ENCODE assay signal across 26 mouse cellular contexts in the genomic region with DNA sequence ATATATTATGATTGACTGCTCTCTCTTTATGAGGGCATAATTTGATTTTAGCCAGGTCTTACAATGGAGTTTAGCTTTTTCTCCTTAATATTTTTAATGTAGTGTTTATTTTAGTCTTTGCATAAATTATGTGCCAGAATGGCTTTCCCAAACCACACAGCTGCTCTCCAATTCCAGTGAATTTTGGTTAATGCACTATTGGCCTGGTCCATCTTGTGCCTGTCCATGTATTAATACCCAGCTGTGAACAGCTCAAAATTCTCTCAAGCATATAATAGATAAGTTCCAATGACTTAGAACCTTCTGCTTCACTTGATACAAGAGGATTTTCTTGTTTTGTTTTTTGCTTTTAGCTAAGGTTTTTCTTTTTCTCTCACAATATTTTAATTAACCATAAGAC.
DNase-seq lines count a peak whose midpoint lies in the region; ATAC-seq and TF ChIP-seq lines count a peak whose summit lies in the region.
"Had no signal": no experiment of that assay in that cellular context is flagged by ENCODE, and none has a peak within 500 bp of the region (broad histone marks: within the 10 kb centered on the region; RNA-seq: fewer than 3 reads in every experiment).

No protein-coding gene starts in this region.

- H3K9me3 ChIP-seq in hindbrain, postnatal 0 days (ENCODE audit: low read length), result no peaks in the 10 kb centered on the region
- no peaks in the 10 kb centered on the region for H3K9me3 ChIP-seq in hindbrain, embryonic 13.5 days
- H3K9me3 ChIP-seq in neural tube, embryonic 11.5 days (ENCODE audit: control insufficient read depth, low read length), result no peaks in the 10 kb centered on the region
- H3K9me3 ChIP-seq: embryonic facial prominence, embryonic 10.5 days; embryonic facial prominence, embryonic 13.5 days; forebrain, embryonic 12.5 days; forebrain, embryonic 15.5 days; heart, embryonic 12.5 days; heart, embryonic 15.5 days; hindbrain, embryonic 10.5 days; intestine, embryonic 15.5 days had no signal

- H3K27me3 ChIP-seq in cerebellum, adult 2 months (ENCODE audit: control insufficient read depth, insufficient read depth, low read length), result no peaks in the 10 kb centered on the region
- H3K27me3 ChIP-seq in hindbrain, postnatal 0 days (ENCODE audit: insufficient read depth, low read length), result no peaks in the 10 kb centered on the region
- H3K27me3 ChIP-seq in hindbrain, embryonic 13.5 days, result no peaks in the 10 kb centered on the region
- no peaks in the 10 kb centered on the region for H3K27me3 ChIP-seq in neural tube, embryonic 11.5 days (ENCODE audit: control insufficient read depth, insufficient read depth, low read length)
- H3K27me3 ChIP-seq: embryonic facial prominence, embryonic 13.5 days; forebrain, embryonic 12.5 days; forebrain, embryonic 15.5 days; heart, embryonic 12.5 days; heart, embryonic 15.5 days; intestine, embryonic 15.5 days had no signal

- H3K4me2 ChIP-seq in hindbrain, postnatal 0 days (ENCODE audit: low read depth, low read length), result no peak overlapping the region
- no peak overlapping the region for H3K4me2 ChIP-seq in hindbrain, embryonic 13.5 days
- no peak overlapping the region for H3K4me2 ChIP-seq in neural tube, embryonic 11.5 days (ENCODE audit: low read depth)
- H3K4me2 ChIP-seq: embryonic facial prominence, embryonic 13.5 days; forebrain, embryonic 12.5 days; forebrain, embryonic 15.5 days; heart, embryonic 12.5 days; heart, embryonic 15.5 days; intestine, embryonic 15.5 days had no signal

- H3K4me3 ChIP-seq in cerebellum, adult 2 months (replicated peaks; ENCODE audit: insufficient read depth, low read depth, low read length), result no peak overlapping the region
- H3K4me3 ChIP-seq in hindbrain, postnatal 0 days (ENCODE audit: low read length), result no peak overlapping the region
- H3K4me3 ChIP-seq in hindbrain, embryonic 13.5 days, result no peak overlapping the region
- no peak overlapping the region for H3K4me3 ChIP-seq in neural tube, embryonic 11.5 days (ENCODE audit: low read depth, low read length)
- H3K4me3 ChIP-seq: embryonic facial prominence, embryonic 10.5 days; embryonic facial prominence, embryonic 13.5 days; erythroblast, embryonic 14.5 days; forebrain, embryonic 12.5 days; forebrain, embryonic 15.5 days; heart, embryonic 12.5 days; heart, embryonic 15.5 days; hindbrain, embryonic 10.5 days; intestine, embryonic 15.5 days had no signal

- no peak for TF ChIP-seq CTCF in cerebellum, adult 2 months (IDR thresholded peaks at IDR 0.05; ENCODE audit: borderline replicate concordance, insufficient read depth, low read depth, low read length)
- TF ChIP-seq CTCF in hindbrain, postnatal 0 days (IDR thresholded peaks at IDR 0.05; ENCODE audit: low read depth), result no peak

- DNase-seq in cerebellum, postnatal 10 days, result peak; percentile 19 to 28
- DNase-seq in cerebellum, adult 2 months, result no peak
- DNase-seq in hindbrain, postnatal 0 days (ENCODE audit: low spot score), result peak; percentile 59
- DNase-seq in neural tube, embryonic 11.5 days (ENCODE audit: low spot score), result no peak
- DNase-seq in neural tube, embryonic 10.5 days (ENCODE audit: extremely low spot score, low spot score), result no peak
- DNase-seq: adrenal gland, adult 8-10 months; adrenal gland, postnatal 25 days; cerebellum, adult 11-12 months; cerebellum, adult 9-10 months; cerebellum, postnatal 25 days; embryo, embryonic 11 days; gastrocnemius, postnatal 25 days; heart, adult 18-20 months; heart, postnatal 10 days; heart, postnatal 36 days had no signal

- no peak for TF ChIP-seq POLR2A in cerebellum, adult 2 months (IDR thresholded peaks at IDR 0.05; ENCODE audit: borderline replicate concordance, insufficient read depth, low read length)

- peak; percentile 70; the same call in 1 of the 2 replicates for ATAC-seq in hindbrain, postnatal 0 days
- ATAC-seq in hindbrain, embryonic 13.5 days (ENCODE audit: low FRiP score), result no peak
- ATAC-seq in neural tube, embryonic 11.5 days (ENCODE audit: insufficient read depth, low FRiP score, low TSS enrichment), result peak; percentile 55; the same call in 1 of the 2 replicates
- ATAC-seq: activated CD4-positive, CD25-positive, alpha-beta regulatory T cell, adult 4 months; forebrain, embryonic 15.5 days; intestine, embryonic 15.5 days had no signal

- no peaks in the 10 kb centered on the region for H3K4me1 ChIP-seq in cerebellum, adult 2 months (ENCODE audit: control insufficient read depth, insufficient read depth, low read length)
- no peaks in the 10 kb centered on the region for H3K4me1 ChIP-seq in hindbrain, postnatal 0 days (ENCODE audit: insufficient read depth, low read length)
- no peaks in the 10 kb centered on the region for H3K4me1 ChIP-seq in hindbrain, embryonic 13.5 days (replicated peaks)
- H3K4me1 ChIP-seq in neural tube, embryonic 11.5 days (ENCODE audit: control insufficient read depth, insufficient read depth, low read length), result no peaks in the 10 kb centered on the region
- H3K4me1 ChIP-seq: embryonic facial prominence, embryonic 10.5 days; embryonic facial prominence, embryonic 13.5 days; forebrain, embryonic 12.5 days; forebrain, embryonic 15.5 days; heart, embryonic 12.5 days; heart, embryonic 15.5 days; hindbrain, embryonic 10.5 days; intestine, embryonic 15.5 days had no signal

- no peak overlapping the region for H3K27ac ChIP-seq in cerebellum, adult 2 months (ENCODE audit: insufficient read depth, low read length)
- H3K27ac ChIP-seq in hindbrain, postnatal 0 days, result no peak overlapping the region
- no peak overlapping the region for H3K27ac ChIP-seq in hindbrain, embryonic 13.5 days
- H3K27ac ChIP-seq in neural tube, embryonic 11.5 days (ENCODE audit: low read depth, low read length), result no peak overlapping the region
- H3K27ac ChIP-seq: embryonic facial prominence, embryonic 10.5 days; embryonic facial prominence, embryonic 13.5 days; forebrain, embryonic 12.5 days; forebrain, embryonic 15.5 days; heart, embryonic 15.5 days; hindbrain, embryonic 10.5 days; intestine, embryonic 15.5 days had no signal

- no peak overlapping the region for H3K9ac ChIP-seq in hindbrain, postnatal 0 days (replicated peaks; ENCODE audit: low read length)
- H3K9ac ChIP-seq in hindbrain, embryonic 13.5 days, result no peak overlapping the region
- no peak overlapping the region for H3K9ac ChIP-seq in neural tube, embryonic 11.5 days (ENCODE audit: low read length)
- H3K9ac ChIP-seq: embryonic facial prominence, embryonic 13.5 days; forebrain, embryonic 12.5 days; forebrain, embryonic 15.5 days; heart, embryonic 12.5 days; heart, embryonic 15.5 days; intestine, embryonic 15.5 days had no signal

- no peaks in the 10 kb centered on the region for H3K36me3 ChIP-seq in hindbrain, postnatal 0 days (ENCODE audit: insufficient read depth, low read length)
- H3K36me3 ChIP-seq in hindbrain, embryonic 13.5 days, result no peaks in the 10 kb centered on the region
- H3K36me3 ChIP-seq in neural tube, embryonic 11.5 days (ENCODE audit: control insufficient read depth, insufficient read depth, low read length), result no peaks in the 10 kb centered on the region
- H3K36me3 ChIP-seq: embryonic facial prominence, embryonic 10.5 days; embryonic facial prominence, embryonic 13.5 days; forebrain, embryonic 12.5 days; forebrain, embryonic 15.5 days; heart, embryonic 12.5 days; heart, embryonic 15.5 days; hindbrain, embryonic 10.5 days; intestine, embryonic 15.5 days had no signal

Comparison
In these comparisons a context has a peak if more than half of its experiments do, and no peak if none do; other contexts are left out.
1. DNase-seq: peak in cerebellum, postnatal 10 days (2 of 2) and hindbrain, postnatal 0 days (single experiment); none in cerebellum, adult 2 months (0 of 2), neural tube, embryonic 11.5 days (single experiment) and neural tube, embryonic 10.5 days (single experiment).